Mouse (Mus musculus) small intestine, adult 10 weeks (tissue): ENCODE measurements around the gene Ism2. TPM values are rescaled to one million over a fixed set of nuclear protein-coding genes. Genes with fewer than 3 reads are reported as not detected.

Experiments used
- polyA plus RNA-seq: library from polyadenylated mRNA; stranded (reverse); fragments of 350-450 nt; fragmentation: Illumina TruSeq; extraction: RNeasy Lipid Tissue Mini Kit (QIAGEN cat#74804); gene quantifications from one replicate; pipeline ENCODE4 v1.2.3, GENCODE M21; 2014; ENCODE audit warnings: low replicate concordance

Gene Ism2
- not detected for polyA plus RNA-seq

DNA sequence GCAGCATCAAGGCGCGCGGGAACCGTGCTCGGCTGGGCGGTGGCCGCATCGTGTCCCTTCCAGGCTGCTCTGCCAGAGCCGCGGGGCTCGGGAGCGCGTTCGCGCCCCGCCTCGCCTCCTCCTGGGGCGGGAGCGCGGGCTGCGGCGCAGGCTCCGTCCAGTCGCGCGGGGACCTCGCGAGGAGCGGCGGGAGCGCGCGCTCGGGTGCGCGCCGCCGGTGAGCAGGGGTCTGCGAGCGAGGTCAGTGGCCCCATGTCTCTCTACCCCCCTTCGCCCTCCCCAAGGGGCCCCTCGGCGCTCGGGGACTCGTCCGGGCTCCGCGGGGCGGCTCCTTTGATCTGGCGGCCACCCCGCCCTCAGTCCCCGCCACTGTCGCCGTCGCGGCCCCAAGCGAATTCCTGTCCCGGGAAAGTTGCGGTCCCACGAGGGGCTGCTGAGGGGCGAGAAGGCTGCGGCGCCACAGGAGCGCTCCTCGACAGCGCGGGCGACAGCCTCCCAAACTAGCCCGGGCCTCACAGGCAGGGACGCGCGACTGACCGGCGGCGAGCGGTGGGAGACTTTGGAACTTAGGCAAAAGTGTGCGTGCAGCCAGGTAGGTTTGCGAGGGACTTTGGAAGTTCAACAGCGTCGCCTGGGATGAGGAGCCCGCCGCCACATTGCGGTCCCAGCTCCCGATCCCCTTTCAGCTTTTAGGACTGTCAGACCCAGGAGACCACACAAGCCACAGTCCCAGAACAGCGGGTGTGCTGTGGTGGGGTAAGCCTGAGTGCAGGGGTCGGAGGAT is at the start of gene Ism2:
TSS of gene Ism2 (minus strand) at position 49 of the 784 bp plus-strand sequence.

DNA sequence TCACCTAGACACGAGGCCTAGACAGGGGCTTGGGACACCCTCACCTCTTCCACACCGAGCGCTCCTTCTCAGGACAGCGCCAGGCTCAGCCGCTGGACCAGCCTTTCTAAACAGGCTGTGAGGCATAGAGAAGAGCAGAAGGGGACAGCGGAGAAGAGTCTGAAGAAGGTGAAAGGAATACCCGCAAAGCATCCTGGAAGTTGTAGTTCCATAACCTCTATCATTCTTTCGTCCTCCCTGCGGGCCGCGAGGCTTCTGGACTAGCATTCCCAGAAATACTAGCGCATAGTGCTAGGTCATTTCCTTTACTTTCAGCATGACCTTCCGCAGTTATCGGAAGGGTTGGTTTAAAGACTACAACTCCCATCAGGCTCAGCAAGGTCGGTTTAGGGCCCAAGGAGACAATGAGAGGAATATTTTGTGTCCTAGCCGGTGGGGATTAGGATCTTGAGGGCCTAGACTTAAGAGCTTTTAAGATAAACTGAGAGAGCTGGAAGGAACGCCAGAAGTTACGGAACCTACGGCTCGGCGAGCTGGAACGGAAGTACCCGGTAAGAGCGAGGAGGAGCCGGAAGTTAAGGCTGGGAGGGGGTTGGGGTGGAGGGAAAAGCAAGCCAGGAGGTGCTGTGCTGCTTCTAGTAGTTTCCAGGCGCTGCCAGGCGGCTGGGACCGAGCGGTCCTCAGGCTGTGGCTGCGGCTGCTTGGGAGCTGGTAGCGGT is 33.2 kb downstream of the Ism2 start, which contains the start of the genes Vipas39 and Ahsa1:
TSS of gene Vipas39 (minus strand) at position 149 of the 719 bp plus-strand sequence.
TSS of gene Ahsa1 (plus strand) at position 372 of the 719 bp plus-strand sequence.

DNA sequence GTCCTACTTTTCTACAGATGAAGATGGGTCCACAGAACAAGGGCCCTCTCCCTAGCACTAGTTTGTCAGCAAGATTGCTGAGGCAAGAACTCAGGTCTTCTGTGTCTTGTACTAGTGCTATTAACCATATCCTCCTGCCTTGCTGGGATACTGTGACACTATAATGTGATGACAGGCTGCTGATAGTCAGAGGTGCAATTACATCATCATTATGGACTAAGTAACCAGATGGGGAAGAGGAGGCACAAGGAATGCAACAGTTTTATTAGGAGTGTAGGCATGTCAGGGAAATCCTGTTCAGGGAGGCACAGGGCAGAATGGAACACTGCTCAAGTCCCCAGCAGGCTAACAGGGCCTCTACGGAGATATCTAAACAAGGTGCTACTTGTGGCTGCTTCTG is 60.9 kb downstream of the Ism2 start, which contains the start of gene Noxred1:
TSS of gene Noxred1 (minus strand) at position 101 of the 400 bp plus-strand sequence.

Other genes starting within 250 kb of the Ism2 start
- gene Ngb, start 197.2 kb downstream of the Ism2 start, polyA plus RNA-seq: not detected
- gene Gstz1, start 152.5 kb downstream of the Ism2 start, polyA plus RNA-seq: 67.0 TPM
- 4.2 TPM for gene Pomt2, start 151.7 kb downstream of the Ism2 start, polyA plus RNA-seq
- gene Samd15, start 100.0 kb downstream of the Ism2 start, polyA plus RNA-seq: not detected
- 5.0 TPM for gene Tmed8, start 99.3 kb downstream of the Ism2 start, polyA plus RNA-seq
- 1.2 TPM for gene Noxred1, start 61.0 kb downstream of the Ism2 start, polyA plus RNA-seq
- 17.3 TPM for gene Vipas39, start 33.4 kb downstream of the Ism2 start, polyA plus RNA-seq
- gene Ahsa1, start 33.2 kb downstream of the Ism2 start, polyA plus RNA-seq: 57.7 TPM
- gene Sptlc2, start 88.7 kb upstream of the Ism2 start, polyA plus RNA-seq: 289 TPM
- gene Slirp, start 144.2 kb upstream of the Ism2 start, polyA plus RNA-seq: 136 TPM
- gene Alkbh1, start 144.3 kb upstream of the Ism2 start, polyA plus RNA-seq: 18.1 TPM
- 59.3 TPM for gene Snw1, start 172.6 kb upstream of the Ism2 start, polyA plus RNA-seq
- gene Gm5788, start 195.0 kb upstream of the Ism2 start, polyA plus RNA-seq: not detected
- gene Gm8300, start 214.6 kb upstream of the Ism2 start, polyA plus RNA-seq: not detected